Mouse (Mus musculus) adrenal gland, postnatal 4 days (tissue): Measurements from ENCODE around the gene Txnrd2. TPM values are rescaled to one million over a fixed set of nuclear protein-coding genes. Genes with fewer than 3 reads are reported as not detected.

Experiments
- DNase-seq, 2 experiments: peaks; one replicate each; pipeline ENCODE4 v3.0.0; 2021 to 2022; ENCODE audit warnings: low spot score in 2 of 2, mixed read lengths in 2 of 2
- total RNA-seq, 2 experiments: library from RNA; stranded (reverse); gene quantifications; 2 replicates each; pipeline ENCODE4 v1.2.3; 2021

Txnrd2 gene
- total RNA-seq, 2 experiments from 2014 or later, result 60.2 to 67.6 TPM

DNA sequence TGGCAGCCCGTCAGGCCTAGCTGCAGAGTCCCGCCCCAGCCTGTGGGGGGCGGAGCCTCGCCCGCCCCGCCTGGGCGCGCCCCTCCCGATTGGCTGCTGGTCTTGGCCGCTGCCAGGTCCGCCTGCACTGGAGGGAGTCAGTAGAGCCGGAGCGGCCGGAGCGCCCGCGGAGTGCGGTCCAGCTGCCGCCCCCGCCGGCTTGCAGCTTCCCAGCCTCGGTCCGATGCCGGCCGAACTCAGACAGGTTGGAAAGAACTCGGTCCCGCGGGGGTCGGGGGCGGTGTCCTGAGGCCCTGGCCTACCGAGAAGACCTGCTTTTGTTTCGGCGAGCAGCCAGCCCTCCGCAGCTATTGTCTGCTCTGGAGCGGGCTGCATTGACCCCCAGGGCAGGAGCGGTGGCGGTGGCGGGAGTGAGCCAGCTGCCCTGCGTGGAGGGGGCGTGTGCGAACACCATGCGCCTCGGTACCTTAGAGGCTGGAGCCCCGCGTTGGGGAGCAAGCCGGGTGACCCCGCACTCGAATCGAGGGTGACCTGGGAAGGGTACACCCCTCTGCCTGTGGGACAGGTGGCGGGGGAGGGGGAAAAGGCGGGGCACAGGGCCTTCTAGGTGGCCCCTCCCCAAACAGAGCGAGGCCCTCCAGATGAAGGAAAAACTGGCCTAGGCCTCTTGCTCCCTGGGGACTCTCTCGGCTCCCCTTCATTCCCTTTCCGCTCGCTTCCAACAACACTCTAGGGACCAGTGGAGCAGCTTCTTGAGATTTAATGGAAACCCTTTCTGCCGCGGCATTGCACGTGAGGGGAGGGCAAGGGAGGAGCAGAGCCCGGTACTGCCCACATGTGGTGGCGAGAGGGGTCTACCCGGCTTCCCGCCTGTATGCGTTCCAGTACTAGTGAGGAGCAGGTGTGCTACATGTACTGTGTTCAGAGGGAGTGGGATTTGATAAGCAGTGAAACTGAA lies 33.4 kb upstream of the Txnrd2 start:
- DNase-seq, result peak; percentile 79 to 82

DNA sequence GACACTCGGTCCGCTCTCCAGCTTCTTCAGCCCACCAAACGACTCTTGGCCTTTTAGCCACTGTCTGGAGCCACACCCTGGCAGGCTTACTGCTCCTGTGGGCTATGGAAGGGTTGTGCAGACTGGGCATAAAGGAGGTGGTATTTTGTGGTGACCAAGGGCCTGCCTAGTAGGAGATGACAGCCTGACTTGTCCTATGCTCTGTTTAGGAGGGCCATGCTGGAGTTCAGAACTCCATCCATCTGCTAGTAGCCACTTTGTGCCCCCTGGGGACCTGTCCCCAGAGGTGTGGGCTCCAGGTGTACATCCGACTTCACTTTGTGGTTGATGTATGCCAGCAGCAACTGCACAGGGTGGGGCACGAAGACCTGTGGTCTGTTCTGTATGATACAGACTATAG lies 32.6 kb upstream of the Txnrd2 start:
- DNase-seq, result no peak

DNA sequence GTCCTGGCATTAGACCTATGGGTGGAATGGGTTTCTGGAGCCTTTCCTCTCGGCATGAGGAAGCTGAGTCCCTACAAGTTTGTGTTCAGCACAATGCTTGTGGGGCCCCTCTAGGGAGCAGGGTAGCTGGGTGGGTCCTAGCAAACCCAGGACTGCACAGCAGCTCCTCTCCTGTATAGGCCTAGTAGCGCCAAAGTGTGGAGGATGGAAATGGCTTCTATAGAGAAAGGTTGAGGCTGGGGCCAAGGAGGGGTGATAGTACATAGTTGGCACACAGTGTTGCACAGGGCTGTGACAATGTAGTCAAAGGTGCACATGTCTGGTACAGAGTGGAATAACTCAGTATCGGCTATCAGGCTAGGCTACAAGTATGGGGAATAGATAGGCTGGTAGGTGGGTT lies 32.1 kb upstream of the Txnrd2 start:
- no peak for DNase-seq

DNA sequence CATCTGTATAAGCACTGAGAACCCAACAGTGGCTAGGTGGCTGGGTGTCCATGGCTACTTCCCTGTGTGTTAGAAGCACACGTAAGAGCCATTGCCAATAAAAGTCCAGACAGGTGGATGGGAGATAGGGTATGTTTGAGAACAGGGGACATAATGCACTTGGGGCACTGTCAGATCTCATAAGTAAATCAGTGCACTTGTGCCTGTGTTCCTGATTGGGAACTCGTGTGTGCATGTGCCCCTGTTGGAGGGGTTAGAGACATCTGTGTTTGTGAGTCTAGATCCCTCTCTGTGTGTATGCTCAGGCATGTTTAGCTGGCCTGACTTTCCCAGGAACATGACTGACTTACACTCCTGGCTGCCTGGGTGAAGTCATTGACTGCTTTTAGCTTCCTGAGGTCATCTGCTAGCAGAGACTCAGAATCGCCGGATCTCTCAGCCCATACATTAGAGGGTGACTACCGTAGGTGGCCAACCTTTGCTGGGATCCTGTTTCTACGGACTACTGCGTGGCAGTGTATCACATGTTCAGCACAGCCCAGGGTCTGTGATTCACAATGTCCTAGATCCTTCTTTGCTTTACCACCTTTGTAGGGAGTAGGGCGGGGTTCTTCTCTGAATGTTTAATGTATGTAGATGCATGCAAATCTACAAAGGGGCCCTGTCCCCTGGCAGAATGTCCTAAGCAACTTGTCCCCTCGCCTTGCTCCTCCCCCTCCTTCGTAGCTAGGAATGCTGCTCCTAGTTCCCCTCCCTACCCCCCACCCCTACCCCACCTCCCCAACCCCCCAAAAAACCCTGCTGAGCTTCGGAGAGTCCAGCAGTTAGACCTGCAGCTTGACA lies 31.2 kb upstream of the Txnrd2 start:
- no peak for DNase-seq

DNA sequence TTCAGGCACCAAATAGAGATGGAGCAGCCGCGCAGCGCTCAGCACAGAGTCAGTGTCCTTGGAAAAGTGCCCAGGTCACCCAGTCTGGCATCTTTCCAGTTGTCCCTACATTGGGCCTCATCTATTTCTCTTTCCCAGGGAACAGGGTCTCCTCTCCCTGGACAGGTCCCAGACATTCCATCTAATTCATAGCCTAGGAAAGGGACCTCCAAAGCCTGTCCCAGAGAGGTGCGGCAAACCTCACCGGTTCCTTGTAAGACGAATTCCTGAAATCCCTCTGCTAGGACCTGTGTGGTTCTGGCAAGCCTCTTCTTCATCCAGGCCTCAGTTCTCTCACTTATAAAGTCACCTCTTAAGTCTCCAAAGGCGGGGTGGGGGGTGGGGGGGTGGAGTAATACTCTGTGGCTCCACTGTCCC lies 30.6 kb upstream of the Txnrd2 start:
- DNase-seq, result peak; percentile 54 to 64

DNA sequence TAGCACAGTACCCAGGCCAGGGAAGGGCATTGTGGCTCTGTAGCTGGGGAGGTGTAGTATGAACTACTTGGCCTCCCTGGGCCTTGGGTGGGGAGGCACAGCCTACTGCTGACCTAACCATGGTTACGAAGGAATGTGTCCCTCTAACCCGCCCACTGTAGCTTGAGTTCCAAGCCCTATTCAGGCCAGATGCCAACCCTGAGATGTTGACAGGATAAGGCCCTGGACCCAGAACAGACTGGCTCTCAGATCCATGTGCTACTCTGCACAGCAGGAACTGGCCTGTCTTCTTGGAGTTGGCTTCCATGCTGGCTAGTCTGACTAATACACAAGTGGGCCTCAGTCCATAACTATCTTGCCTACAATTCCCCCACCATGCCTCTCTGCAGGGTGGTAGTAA lies 30.0 kb upstream of the Txnrd2 start:
- no peak for DNase-seq

DNA sequence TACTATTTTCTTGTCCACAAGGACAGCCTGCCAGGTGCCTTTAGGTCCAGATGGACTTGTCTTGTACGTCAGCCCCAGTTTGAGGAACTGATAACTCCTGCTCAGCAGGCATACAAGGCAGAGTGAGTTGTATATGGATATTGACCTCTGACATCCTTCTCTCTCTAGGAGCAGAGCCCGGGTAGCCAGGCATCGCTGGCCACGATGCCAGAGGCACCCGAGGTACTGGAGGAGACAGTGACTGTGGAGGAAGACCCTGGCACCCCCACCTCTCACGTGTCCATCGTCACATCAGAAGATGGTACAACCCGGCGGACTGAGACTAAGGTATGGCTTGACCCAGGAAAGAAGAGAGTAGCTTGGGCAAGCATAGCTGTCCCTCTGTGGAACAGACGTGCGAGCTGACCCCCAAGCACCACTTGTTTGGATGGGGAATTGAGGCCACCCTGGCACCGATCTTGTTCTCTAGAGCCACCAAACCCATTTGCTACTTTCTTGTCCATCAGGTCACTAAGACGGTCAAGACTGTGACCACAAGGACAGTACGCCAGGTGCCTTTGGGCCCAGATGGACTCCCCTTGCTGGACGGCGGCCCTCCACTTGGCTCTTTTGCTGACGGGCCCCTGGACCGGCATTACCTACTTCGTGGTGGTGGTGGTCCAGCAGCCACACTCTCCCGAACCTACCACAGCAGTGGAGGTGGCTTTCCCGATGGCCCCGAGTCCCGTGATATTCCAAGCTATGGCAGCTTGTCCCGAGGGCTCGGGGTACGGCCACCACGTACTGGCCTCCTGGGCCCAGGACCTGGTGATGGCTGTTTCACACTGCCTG lies 29.2 kb upstream of the Txnrd2 start:
- no peak for DNase-seq

DNA sequence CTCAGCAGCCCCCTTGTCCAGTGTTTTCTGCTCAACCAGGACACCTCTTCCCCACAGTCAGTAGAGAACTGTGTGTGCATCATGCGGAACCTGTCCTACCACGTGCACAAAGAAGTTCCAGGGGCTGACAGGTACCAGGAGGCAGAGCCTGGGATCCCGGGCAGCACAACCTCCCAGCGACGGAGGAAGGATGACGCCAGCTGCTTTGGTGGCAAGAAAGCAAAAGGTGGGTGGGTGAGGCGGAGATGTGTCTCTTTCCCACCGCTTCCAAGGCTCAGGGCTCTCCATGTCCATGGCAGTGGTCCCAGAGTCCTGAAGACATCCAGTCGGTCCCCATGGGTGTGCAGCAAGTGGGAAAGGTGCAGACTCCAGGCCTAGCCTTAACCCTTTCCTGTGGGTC lies 26.2 kb upstream of the Txnrd2 start:
- DNase-seq, result no peak

DNA sequence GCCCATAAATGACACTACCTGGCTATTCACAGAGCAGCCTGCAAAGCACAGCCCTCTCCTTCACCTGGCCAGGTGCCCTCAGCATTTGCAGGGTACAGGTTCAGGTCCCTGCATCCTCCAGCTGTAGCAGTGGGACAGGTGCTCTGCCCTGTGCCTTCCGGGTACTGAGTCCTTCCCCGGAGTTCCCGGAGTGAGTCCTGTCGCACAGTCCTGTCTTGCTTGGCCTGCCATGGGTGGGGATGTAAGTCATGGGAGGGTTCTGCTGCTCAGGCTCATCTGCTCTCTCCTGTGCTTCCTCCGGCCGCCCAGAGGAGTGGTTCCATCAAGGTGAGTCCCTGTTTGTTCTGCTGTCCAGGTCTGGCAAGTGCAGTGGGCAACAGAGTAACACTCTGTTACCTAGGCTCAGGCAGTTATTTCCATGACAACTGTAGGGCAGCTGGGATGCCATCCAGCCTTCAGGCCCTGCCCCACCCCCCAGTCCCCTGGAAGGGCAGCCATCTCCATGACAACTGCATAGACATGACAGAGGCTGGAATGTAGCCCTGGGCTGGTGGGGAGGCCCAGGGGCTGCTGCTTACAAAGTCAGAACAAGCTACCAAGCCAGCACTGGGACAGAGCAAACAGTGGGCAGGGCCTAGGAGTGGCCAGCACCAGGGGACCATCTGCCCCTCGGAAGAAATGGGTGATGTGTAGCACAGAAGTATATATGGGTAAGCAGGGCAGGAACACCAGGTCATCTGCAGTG lies 25.5 kb upstream of the Txnrd2 start:
- no peak for DNase-seq

DNA sequence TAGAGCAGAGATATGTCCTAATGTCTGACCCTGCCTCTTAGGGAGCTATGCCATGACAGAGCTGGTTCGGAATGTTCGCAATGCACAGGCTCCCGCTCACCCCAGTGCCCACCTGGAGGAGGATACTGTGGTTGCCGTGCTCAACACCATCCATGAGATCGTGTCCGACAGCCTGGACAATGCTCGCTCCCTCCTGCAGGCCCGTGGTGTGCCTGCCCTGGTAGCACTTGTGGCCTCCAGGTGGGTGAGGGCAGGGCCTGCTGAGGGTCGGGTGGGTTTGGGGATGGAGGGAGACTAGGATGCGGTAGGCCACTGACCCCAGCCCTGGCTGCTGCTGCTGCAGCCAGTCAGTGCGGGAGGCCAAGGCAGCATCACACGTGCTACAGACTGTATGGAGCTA lies 22.9 kb upstream of the Txnrd2 start:
- DNase-seq, result no peak

DNA sequence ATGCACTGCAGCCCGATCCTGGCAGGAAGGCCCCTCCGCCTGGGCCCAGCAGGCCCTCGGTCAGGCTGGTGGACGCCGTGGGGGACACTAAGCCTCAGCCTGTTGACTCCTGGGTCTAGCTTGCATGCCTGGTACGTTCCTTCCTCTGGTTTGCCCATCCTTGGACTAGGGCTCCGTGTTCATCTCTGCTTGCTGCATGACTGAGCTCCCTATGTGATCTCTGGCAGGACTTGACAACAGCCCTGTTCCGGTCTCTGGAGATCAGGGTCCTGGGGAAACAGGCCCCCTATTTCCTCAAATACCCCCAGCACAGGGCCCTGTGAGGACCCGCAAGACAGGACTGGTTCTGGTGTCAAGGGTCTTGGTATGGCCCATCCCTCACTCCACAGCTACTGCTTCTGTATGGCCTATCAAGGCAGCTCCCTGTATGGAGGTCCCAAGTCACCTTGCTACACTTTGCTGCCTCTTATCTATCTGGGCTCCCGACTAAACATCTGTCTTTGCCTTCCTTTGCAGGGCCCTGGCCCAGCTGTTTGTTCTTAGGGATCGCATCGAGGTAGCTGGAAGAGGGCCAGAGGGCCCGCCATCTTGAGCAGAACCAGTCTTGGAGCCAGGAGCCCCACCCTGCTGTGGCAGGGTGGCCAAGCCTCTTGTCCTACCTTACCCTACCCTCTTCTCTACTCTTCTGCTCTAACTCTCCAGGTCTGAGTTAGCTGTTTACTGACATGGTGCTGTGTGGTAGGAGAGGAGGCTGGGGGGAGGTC lies 20.9 kb upstream of the Txnrd2 start:
- DNase-seq, result no peak

DNA sequence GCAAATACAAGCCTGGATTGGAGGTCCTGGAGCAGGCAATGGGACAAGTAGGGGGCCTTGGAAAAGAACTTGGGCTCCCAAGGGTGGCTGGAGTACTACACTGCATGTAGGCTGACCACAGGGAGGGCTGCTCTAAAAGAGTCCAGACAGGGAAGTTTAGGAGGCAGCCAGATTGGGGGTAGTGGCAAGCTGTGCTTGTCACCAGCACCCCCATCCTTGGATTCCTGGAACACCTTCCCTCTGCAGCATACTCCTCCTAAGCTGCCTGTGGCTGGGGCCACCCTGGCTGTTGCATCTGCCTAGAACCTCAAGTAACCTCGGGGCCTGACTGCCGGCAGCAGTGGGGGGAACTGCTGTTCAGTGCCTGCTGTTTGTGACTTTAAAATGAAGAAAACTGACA lies 20.3 kb upstream of the Txnrd2 start:
- no peak for DNase-seq

DNA sequence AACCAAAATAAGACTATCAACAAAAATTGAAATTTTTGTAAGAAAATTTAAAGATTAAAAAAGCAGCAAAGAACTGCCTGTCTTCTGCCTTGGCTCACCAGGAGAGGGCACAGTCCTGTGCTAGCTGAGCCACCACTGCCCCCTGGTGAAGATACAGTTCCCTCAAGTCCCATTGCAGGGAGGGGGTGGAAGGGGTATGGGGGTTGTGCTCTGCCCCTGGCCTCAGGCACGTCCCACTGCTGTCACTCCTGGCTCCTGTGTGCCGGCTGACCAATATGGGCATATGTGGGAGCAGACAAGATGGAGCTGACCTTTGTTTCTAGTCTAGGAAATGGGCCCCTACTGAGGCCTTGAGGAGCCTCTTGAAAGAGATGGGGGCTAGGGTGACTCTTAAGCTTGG lies 19.9 kb upstream of the Txnrd2 start:
- peak in 1 of 2 experiments; percentile 44 for DNase-seq

DNA sequence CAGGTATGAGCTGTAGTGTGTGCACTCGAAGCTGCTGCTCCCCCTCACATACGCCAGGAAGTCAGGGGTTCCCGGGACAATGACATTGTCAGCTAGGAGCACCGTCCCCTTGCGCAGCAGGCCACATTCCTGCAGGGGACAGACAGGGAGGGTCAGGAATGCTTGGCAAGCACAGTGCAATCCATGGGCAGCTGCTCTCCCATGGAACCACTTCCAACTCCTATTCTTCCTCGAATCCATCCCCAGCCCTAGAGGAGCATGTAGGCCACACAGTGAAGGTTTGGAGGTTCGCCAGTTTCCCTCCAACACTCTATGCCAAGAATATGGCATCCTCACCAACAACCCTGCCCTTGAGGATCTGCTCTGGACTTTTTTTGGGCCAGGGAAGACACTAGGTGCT lies 18.3 kb upstream of the Txnrd2 start:
- DNase-seq, result no peak

DNA sequence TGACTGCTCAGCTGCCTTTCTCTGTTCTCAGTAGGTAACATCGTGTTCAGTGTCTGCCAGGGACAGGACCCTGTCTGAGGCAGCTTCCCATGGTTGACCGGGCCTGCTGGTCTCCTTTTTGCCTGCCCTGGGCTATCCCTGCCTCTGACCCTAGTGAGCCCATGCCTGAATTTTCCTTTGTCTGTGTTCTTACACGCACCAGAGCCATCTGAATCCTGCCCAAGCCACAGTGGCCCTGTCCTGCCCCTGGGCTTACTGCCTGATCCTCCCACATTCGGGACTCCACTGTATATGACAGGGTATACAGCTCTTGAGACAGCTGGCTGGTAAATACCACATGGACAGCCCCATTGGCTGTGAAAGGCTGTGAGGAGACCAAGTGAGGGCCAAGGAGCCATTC lies 16.4 kb upstream of the Txnrd2 start:
- no peak for DNase-seq

DNA sequence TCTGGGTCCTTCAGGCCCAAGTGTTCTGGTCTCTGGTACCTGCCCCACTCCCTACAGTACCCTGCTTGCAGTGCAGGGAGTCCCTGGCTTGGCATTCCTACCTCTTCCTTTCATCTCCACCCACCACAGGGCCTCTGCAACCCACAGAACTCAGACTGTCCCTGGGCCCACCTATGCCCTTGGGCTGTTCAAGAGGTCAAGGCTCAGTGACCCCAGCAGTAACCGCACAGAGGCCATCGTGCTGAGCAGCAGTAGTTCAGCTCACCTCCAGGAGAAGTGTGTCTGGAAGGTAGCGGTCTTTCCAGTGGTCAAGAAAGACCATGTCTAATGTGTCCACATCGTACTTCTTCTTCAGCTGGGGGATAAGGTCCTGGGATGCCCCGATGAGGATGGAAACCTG lies 15.8 kb upstream of the Txnrd2 start:
- DNase-seq, result no peak

DNA sequence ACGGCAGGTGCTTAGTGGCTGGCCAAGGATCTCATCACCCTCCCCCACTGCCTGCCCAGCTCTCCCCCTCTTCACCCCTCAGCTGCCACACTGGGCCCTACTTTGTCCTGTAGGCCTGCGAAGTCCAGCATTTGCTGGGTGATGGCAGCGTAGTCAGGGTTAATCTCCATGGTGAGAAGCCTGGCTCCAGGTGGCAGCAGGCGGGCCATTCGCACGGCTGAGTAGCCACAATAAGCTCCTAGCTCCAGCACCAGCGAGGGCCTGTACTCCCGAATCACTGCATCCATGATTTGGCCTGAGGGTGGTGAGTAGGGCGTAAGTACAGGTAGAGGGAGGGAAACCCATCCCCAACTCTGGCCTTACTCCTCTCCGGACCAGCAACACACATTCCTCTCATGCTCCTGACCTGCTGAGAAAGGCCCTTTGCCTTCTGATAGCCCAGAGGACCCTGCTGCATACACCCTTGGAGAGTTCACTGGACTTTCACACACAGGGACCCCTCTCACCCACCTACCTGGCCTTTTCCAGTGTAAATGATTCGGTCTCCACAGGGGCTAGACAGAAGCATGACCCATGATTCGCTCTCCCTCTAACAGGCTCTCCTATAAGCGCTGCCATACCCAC lies 15.0 kb upstream of the Txnrd2 start:
- no peak for DNase-seq

DNA sequence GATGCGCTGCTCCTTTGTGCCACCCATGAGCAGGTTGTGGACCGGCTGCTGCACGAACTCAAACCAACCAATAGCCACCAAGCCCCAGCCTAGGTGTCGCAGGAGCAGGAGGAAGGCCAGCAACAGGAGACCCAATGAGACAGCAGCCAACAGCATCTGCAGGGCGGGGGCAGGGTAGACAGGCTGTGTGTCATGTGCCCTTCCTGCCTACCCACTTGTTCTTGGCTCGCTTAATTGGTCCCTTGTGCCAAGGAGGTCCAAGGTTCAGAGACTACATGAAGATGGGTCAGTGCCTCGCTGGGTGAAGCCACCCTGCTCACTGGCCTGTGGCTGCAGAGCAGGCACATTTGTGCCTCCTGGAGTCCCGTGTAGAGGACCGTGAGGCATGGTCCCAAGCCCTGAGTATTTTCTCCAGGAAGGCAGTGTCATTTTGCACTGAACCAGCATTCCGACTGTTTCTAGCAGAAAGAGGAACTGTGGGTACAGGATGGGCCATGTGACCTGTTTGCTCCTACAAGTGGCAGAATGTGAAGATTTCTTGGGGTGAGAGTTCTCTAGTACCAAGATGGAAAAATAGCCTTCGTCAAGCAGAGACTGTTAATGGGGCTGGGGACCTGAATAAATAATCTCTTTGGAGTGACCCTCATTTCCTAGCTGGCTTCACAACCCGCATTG lies 14.2 kb upstream of the Txnrd2 start:
- DNase-seq, result no peak
